Mouse (Mus musculus) spleen, adult 18-20 months (tissue): ENCODE measurements around the gene 4930578G10Rik.
"Not testable (repeated sequence)": the region's sequence is repeated elsewhere in the genome, so short reads cannot be mapped to it uniquely, and the experiment has no call there.

Source experiments
- DNase-seq, 2 experiments: peaks; one replicate each; pipeline ENCODE4 v3.0.0; 2022; ENCODE audit warnings: mixed read lengths in 2 of 2

The 4930578G10Rik gene

GRCm38 (mm10) chr4:42735245-42735644, at the start of gene 4930578G10Rik:
Gene 4930578G10Rik (plus strand): TSS chr4:42735545.
- DNase-seq = not testable (repeated sequence)

GRCm38 (mm10) chr4:42756477-42756876, 21.1 kb downstream of the 4930578G10Rik start, which contains the start of gene Ccl19:
Gene Ccl19 (minus strand): TSS chr4:42756577.
- not testable (repeated sequence) for DNase-seq

DNA sequence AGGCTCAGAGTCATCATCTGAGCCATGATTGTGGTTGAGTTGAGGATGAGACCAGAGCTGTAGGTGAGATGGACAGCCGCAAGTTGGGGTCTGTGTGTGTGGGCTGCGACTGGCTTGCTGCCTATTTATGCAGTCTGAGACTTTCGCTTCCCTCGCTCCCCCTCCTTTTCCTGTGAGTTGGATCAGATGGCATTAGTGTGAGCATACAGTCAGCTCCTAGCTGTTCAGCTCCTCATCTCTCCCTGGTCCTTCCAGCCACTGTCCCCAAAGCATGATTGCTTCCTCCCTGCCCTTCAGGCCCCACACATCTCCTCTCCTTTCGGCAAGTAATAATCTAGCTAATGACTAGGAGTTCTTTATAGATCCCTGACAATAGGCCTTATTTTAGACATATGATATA, 38.5 kb downstream of the 4930578G10Rik start, which contains the start of gene Ccl21a:
Gene Ccl21a, minus strand, starts transcription at position 101 of the 400 bp plus-strand sequence.
- not testable (repeated sequence) for DNase-seq

GRCm38 (mm10) chr4:42853788-42854187, 118.4 kb downstream of the 4930578G10Rik start, which contains the start of gene Fam205a1:
Gene Fam205a1 (minus strand): TSS chr4:42853888.
- DNase-seq = not testable (repeated sequence)

- DNase-seq = not testable (repeated sequence)
These were observed 121.3 kb downstream of the 4930578G10Rik start, which contains the start of gene Gm12394 for GRCm38 (mm10) chr4:42856671-42857070. Gene Gm12394 (minus strand): TSS chr4:42856771.

GRCm38 (mm10) chr4:42860483-42860882, 125.1 kb downstream of the 4930578G10Rik start:
- DNase-seq = not testable (repeated sequence)

GRCm38 (mm10) chr4:42863487-42863886, 128.1 kb downstream of the 4930578G10Rik start:
- not testable (repeated sequence) for DNase-seq

- no peak for DNase-seq
These were observed 132.0 kb downstream of the 4930578G10Rik start for GRCm38 (mm10) chr4:42867390-42867789.

GRCm38 (mm10) chr4:42868193-42868592, 132.8 kb downstream of the 4930578G10Rik start:
- no peak for DNase-seq

GRCm38 (mm10) chr4:42870748-42871147, 135.4 kb downstream of the 4930578G10Rik start:
- DNase-seq = no peak

- DNase-seq = no peak
These were observed 136.8 kb downstream of the 4930578G10Rik start for GRCm38 (mm10) chr4:42872151-42872550.

GRCm38 (mm10) chr4:42872746-42873435, 137.5 kb downstream of the 4930578G10Rik start:
- no peak for DNase-seq

GRCm38 (mm10) chr4:42874134-42874533, 138.8 kb downstream of the 4930578G10Rik start, which contains the start of gene Fam205c:
Gene Fam205c (minus strand): TSS chr4:42874234.
- no peak for DNase-seq

- DNase-seq = peak in 1 of 2 experiments; percentile 22
These were observed 141.4 kb downstream of the 4930578G10Rik start for GRCm38 (mm10) chr4:42876586-42877291.

DNA sequence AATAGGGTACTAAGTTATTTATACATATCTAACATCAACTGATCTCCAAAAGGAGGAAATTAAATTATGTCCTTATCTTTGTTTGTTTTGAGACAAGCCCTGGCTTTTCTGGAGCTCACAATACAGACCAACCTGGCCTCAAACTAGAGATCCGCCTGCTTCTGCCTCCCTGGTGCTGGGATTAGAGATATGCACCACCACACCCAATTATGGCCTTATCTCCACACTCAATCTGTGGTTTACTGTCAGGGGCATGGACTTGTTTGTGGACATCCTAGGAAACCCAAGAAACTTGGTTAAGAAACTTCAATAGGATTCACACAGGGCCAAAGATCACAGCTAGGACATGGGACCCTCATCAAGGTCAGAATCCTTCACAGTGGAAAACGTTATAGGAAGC, 142.3 kb downstream of the 4930578G10Rik start:
- DNase-seq = no peak

- no peak for DNase-seq
These were observed 144.7 kb downstream of the 4930578G10Rik start for GRCm38 (mm10) chr4:42879829-42880676.

DNA sequence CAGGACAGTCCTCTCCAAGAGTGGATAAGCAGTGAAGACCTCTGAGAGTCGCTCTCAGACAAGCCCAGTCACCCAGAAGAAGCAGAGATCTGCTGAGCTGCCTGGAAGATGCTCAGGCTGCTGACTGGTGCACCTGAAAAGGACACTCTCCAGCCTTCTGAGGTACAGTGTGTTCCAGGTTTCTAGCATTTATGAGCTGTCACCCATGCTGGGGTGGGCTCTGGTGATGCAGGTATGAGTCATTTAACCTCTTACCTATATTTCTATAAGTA, 145.3 kb downstream of the 4930578G10Rik start:
- no peak for DNase-seq

DNA sequence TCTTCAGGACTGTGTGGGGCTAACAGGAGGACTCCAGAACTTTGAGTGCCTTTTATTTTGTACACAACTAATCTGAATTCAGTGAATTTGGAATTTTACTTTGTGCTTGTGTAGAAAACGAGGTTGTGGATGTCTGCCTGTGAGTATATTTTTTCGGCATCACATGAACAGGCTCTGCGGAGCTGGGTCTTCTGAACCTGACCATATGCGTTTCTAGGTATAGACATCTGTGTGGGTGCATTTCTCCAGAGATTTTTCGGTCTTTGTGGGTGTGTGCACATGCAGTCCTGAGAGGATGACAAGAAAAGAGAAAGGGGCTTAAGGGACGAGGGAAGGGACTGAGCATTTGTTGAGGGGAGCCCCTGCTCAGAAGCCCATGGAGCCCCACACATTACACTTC, 151.6 kb downstream of the 4930578G10Rik start:
- no peak for DNase-seq

GRCm38 (mm10) chr4:42888806-42889205, 153.5 kb downstream of the 4930578G10Rik start:
- no peak for DNase-seq

DNA sequence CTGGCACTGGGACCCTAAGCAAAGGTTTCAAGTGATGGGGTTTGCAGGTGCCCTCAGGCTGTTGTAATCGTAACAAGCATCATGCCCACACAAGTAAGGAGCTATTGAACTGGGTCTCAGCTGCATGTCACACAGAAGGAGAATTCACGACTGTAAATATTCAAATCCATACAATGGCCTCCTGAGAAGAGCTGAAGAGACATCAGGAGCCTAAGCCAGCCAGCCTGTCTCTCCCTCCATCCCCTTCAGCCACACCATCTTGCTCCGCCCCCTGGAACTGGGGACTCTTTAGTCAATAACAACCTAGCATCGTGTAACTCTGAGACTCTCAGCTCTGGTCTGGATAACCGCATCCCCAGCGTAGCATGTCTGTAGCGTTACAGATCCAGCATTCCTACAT, 155.8 kb downstream of the 4930578G10Rik start:
- no peak for DNase-seq

DNA sequence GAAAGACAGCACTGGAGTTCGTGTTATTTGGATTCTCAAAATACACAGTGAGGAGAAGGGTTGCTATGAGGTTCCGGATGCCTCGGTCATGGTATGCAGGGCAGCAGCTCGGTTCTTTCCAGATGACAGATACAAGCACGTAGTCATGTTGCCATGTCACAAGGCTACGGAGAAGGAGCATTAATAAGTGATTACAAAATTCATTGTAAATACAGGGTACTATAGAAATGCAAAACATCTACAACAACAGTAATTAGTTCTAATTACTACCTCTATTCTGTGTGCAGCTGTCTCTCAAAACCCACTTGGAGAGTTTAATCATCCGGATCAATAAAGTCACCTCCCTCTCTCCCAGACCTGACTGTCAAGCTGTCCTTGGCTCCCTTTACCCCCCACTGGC, 159.8 kb downstream of the 4930578G10Rik start:
- no peak for DNase-seq
